Mouse (Mus musculus) spleen, postnatal 0 days (tissue): ENCODE data around the gene Chordc1. TPM values are rescaled to one million over a fixed set of nuclear protein-coding genes. Genes with fewer than 3 reads are reported as not detected.

Source experiments
- polyA plus RNA-seq: library from polyadenylated mRNA; unstranded; fragments of >200 nt; fragmentation: Nextera tagmentation; extraction: Ambion mirVana; gene quantifications from 2 replicates; pipeline ENCODE4 v1.2.1, GENCODE M21; 2015

Chordc1 gene
- polyA plus RNA-seq: 41.4 and 44.8 TPM in 2 replicates

DNA sequence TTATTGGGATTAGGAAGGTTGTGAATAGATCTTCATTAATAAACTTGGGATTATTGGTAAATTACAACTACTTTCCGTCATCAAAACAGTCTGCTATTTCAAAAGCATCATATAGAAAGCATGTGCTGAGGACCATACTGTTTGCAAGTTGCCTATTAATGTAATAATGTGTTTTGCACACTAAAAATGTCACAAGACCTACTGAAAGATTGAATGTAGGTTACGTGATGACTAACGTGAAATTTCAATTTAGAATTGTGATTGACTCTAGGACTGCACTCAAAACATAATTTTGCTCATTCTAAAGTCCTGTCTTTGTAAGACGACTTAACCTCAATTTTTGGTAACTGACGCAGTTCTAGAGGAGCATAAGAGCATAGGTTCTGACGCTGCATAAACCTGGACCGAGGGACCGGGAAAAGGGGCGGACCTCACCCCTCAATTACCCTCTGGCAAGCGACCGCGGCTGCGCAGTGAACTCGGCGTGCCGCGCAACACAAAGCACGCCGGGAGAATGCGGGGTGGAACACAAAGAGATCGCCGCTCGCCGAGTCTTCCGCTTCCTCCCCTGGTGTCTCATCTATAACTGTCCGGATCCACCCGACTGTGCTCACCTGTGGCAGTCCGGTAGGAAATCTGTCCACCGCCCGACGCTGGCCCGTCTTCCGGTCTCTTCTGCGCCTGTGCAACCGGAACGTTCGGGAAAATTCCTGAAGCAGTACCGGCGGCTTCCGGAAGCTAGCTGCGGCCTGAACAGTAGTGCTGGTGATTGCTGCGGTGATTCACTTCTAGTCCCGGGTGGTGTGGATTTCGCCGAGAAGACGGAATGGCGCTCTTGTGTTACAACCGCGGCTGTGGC lies at the start of gene Chordc1:
Gene Chordc1 (plus strand): TSS at position 555 of the 859 bp plus-strand sequence.

Other genes starting within 250 kb of the Chordc1 start
- gene Naalad2, start 110.9 kb downstream of the Chordc1 start, polyA plus RNA-seq: 0.69 and 1.1 TPM in 2 replicates
- not detected in 2 replicates for gene Ubtfl1, start 112.3 kb downstream of the Chordc1 start, polyA plus RNA-seq
- not detected in 2 replicates for gene Mbd3l2, start 138.5 kb downstream of the Chordc1 start, polyA plus RNA-seq
- gene Zfp558, start 186.1 kb downstream of the Chordc1 start, polyA plus RNA-seq: 0.75 and 0.91 TPM in 2 replicates
- not detected in 2 replicates for gene Mbd3l1, start 186.2 kb downstream of the Chordc1 start, polyA plus RNA-seq